Mouse (Mus musculus): ENCODE measurements around the gene Bicdl1.

The Bicdl1 gene

DNA sequence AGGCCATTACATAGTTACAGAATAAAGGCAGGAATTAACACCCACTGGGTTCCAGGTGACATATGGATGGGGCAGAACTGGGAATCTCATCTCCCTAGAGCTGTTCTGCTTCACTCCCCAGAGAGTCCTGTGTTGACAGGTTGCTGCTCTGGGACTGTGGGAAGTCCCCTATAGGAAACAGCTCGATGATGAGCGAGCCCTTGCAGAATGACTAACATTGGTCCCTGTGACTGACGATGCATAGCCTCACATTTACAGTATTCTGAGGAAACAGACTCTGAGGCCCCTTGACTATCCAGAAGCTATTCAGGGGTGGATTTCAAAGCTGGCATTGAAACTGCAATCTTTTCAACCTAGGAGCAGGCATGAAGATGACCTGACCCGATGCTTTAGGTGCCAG lies 101.7 kb downstream of the Bicdl1 start:
- DNase-seq (ENCODE audit: extremely low read depth, low read depth), result no peak

DNA sequence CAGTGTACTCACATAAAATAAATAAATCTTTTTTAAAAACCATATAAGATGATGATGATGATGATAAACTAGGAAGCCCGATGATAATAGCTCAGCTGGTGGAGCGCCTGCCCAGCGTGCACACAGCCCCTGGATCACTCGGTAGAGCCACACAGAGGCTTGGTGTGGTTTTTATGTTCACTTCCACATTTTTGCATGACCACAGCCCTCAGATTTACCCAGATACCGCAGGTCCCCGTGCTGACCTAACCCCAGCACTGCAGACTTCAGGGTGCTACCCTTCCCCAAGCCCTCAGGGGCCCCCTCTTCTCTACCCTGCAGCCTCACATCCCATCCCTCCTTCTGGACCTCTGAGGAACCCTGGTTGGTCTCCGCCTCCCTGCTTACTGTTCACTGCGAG lies 103.3 kb downstream of the Bicdl1 start:
- no peak for DNase-seq (ENCODE audit: extremely low read depth, low read depth)

DNA sequence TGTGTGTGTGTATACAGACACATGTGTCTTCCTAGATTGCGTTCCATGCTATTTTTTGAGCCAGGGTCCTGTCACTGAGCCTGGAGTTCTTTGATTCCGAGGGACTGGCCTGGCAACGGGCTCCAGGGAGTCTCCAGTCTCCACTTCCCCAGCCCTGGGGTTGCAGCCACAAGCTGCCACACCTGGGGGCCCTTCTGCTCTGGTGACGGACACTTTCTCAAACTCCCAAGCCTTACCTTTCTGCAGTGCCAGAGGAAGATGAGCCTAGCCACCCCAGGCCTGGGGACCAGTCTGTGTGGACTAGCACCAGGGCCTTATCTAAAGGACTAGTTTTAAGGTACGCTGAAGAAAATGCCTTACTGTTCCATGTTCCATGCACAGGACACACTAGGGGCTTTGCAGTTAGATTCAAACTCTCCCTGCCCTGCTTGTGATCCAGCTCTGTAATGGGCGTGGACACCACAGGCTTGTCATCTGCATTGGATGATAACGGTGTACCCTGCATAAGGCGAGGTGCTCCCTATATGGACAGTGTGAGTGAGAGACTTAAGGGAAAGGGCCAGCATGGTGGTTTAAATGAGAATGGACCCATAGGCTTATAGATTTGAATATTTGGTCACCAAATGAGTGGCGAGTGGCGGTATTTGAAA lies 105.1 kb downstream of the Bicdl1 start:
- peak; percentile 65 for DNase-seq (ENCODE audit: extremely low read depth, low read depth)

DNA sequence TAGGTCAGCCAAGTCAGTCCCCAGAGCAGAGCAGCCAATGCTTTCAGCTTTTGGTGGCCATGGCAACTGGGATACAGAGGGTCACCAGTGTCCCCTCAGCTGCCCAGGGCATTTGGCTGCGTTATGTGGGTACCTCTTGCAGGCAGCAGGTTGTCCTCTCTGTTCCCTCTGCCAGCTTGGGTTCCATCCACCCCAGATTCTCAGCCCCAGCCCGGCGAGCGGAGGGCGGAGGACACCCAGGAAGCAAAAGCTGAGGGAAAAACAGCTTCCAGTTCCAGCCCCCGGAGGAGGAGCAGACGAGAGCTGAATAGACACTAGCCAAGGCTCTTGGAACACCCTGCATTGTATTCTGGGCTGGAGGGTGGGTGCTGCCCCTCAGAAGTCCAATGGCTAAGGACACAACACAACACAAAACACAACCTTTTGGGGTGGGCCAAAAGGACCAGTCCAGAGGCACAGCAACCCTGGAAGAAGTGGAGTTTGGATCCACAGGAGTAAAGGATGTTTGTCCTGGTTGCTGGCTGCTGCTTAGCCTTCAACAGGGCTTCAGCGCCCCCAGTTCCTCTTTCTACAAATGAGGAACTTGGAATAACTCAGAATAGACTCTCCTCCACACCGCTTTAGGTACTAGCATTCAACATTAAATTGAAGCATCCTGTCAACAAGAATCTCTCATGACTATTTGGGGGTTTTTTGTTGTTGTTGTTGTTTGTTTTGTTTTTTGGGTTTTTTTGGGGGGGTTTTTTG lies 107.6 kb downstream of the Bicdl1 start:
- peak; percentile 87 for DNase-seq (ENCODE audit: extremely low read depth, low read depth)

DNA sequence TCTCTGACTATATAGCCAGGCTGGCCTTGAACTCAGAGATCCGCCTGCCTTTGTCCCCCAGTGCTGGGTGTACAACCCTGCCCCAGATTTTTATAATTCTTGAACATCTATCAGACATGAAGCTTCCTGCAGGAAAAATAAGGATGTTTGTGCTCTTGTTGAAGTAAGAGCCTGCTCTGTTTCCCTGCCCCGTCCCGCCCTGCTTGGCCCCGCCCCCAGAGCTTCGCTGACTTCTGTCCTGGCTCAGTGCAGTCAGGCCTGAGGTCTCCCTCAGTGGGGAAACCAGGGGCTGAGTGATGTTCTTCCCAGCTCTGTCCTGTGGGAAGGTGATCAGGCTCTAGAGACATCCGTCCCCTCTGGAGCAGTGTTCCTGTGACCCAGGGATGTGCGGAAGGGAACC lies 108.7 kb downstream of the Bicdl1 start:
- DNase-seq (ENCODE audit: extremely low read depth, low read depth), result no peak

DNA sequence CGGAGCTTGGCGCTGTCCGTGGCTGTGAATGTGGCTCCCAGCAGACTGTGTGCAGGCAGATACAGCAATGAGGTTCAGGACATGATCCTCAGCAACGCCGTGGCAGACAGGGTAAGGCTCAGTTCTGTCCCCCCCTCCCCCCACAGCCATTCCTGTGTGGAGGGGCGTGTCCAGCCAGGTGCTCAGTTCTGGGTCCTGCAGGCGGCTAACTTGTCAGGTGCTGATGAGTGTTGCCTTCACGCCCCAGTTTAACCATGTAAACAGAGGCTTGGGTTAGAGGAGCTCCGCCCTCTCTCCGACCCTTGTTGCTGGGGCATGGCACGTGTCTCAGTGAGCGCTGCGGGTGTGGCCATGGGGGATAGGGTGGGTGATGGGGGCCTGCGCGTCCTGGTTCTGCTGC lies 111.7 kb downstream of the Bicdl1 start:
- no peak for DNase-seq (ENCODE audit: extremely low read depth, low read depth)

DNA sequence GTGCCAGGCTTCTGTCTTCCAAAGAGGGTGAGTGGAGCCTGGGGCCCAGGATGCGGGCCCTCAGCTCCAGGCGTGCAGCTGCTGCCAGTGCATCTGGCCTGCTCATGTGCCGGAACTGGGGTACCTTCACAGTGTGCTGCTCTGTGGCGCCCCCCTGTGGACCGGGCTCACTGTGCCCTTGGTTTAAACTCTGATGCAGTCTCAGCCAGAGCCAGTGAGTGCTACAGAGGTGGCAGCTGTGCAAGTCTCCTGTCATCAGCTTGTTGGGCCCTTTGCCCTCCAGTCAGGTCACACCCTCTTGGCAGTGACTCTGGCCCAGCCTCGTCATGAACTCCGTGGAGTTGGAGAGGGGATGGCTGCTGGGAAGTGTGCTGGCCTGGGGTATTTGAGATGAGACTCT lies 116.5 kb downstream of the Bicdl1 start:
- no peak for DNase-seq (ENCODE audit: extremely low read depth, low read depth)

DNA sequence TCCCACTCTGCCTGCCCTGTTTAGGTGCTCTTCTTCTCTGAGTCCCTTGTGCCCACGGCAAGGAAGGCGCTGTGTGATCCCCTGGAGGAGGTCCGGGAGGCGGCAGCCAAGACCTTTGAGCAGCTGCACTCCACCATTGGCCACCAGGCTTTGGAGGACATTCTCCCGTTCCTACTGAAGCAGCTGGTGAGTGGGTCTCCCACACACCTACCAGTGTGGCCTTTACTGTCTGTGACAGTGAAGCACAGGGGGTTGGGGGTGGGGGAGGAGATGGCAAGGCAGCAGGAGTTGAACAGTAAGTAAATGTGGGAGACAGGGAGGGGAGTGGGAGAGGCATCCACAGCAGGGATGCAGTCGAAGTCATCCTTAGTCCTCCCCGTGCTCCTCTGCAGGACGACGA lies 118.1 kb downstream of the Bicdl1 start:
- DNase-seq (ENCODE audit: extremely low read depth, low read depth), result no peak

DNA sequence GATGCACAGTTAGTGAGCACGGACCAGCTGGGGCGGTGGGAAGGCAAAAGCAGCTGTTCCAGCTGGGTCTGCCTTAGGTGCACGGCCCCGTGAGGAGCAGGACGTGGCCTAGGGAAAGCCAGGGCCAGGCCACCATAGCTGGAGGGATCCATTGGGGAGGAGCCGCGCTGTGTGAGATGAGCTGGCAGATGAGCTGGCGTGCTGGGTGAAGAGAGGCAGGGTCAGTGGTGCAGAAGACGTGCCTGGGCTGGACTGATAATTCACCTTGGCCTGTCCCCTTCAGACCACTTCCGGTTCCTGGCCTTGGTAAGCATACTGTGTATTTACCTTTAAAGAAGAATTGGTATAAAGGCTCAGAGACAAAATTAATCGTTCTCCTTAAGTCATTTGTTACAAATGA lies 119.9 kb downstream of the Bicdl1 start:
- no peak for DNase-seq (ENCODE audit: extremely low read depth, low read depth)

DNA sequence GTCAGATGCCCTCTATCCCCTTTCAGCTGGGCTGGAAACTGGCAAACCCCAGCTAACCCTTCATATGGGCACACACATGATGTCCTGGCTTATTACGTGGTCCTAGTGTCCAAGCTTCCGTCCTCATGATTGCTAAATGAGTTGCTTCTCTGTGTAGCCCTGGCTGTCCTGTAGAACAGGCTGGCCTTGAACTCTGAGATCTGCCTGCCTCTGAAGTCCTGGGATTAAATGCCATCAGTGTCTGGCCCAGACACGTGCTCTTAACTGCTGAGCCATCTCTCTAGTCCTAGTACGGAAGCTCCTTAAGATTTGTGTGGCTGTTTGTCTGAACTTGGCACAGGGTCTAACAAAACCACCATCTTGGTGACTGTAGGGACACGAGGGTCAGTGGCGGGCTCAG lies 127.9 kb downstream of the Bicdl1 start:
- no peak for DNase-seq (ENCODE audit: extremely low read depth, low read depth)
